Mouse (Mus musculus): ENCODE results near the gene Rgmb. TPM values are rescaled to one million over a fixed set of nuclear protein-coding genes. Genes with fewer than 3 reads are reported as not detected.

Gene Rgmb
- polyA plus RNA-seq, 1 experiment = 13.8 TPM

DNA sequence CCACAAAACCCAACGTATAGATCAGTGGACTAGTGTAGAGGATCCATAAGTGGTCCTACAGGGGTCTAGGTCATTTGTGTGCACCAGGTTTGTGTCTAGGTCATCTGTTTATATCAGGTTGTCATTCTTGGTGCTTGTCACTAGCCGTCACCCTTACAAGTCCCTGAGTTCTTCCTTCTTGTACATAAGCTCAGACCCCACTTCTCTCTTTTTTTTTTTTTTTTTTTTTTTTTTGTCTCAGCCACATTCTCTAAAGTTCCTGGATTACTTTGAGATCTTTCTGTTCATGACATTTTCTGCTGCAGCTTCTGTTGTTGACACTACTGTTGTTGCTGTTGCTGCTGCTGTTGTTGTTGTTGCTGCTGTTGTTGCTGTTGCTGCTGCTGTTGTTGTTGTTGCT lies 22.3 kb upstream of the Rgmb start:
- Histone ChIP-seq H3K36me3 (ENCODE audit: control insufficient read depth, insufficient read depth) (no peaks in the 10 kb centered on the region), H3ac (ENCODE audit: control insufficient read depth, insufficient read length) (no peak overlapping the region), H3K4me2 (ENCODE audit: low read depth) (peak overlapping the region; percentile 8), H3K79me2 (ENCODE audit: control insufficient read depth, insufficient read depth) (no peaks in the 10 kb centered on the region), H3K27me3 (ENCODE audit: control insufficient read depth, insufficient read depth, insufficient read length) (no peaks in the 10 kb centered on the region), H3K4me3 (no peak overlapping the region)
- TF ChIP-seq POLR2AphosphoS2 (IDR thresholded peaks at IDR 0.05; ENCODE audit: insufficient read length, low read depth) = no peak
- TF ChIP-seq MAX (IDR thresholded peaks at IDR 0.05; ENCODE audit: low read depth) = no peak
- no peak for TF ChIP-seq MYOG (IDR thresholded peaks at IDR 0.05; ENCODE audit: control insufficient read depth in 1 of 3, insufficient read depth in 1 of 3, insufficient read length in 2 of 3, low read depth in 2 of 3)
- no peak for TF ChIP-seq TCF12 (IDR thresholded peaks at IDR 0.05; ENCODE audit: insufficient read depth, poor library complexity, severe bottlenecking)
- no peak for TF ChIP-seq USF1 (IDR thresholded peaks at IDR 0.05; ENCODE audit: low read depth)
- TF ChIP-seq REST (IDR thresholded peaks at IDR 0.05; ENCODE audit: insufficient read depth, insufficient read length) = no peak
- TF ChIP-seq CEBPB (IDR thresholded peaks at IDR 0.05; ENCODE audit: insufficient read depth, poor library complexity, severe bottlenecking) = no peak
- TF ChIP-seq MYOD1 (IDR thresholded peaks at IDR 0.05; ENCODE audit: control insufficient read depth in 1 of 3, insufficient read length in 2 of 3, low read depth in 2 of 3) = no peak
- TF ChIP-seq SRF (IDR thresholded peaks at IDR 0.05; ENCODE audit: control insufficient read depth, insufficient read length, low read depth) = no peak
- no peak for TF ChIP-seq E2F4 (IDR thresholded peaks at IDR 0.05; ENCODE audit: insufficient read depth)
- TF ChIP-seq TCF3 (IDR thresholded peaks at IDR 0.05; ENCODE audit: insufficient read length, low read depth) = no peak
- no peak for TF ChIP-seq POLR2A (IDR thresholded peaks at IDR 0.05; ENCODE audit: insufficient read length, low read depth)

GRCm38 (mm10) chr17:15850544-15850943 lies 19.7 kb upstream of the Rgmb start:
- TF ChIP-seq TCF12 (IDR thresholded peaks at IDR 0.05; ENCODE audit: insufficient read depth, poor library complexity, severe bottlenecking) = no peak
- TF ChIP-seq E2F4 (IDR thresholded peaks at IDR 0.05; ENCODE audit: insufficient read depth) = no peak
- no peak for TF ChIP-seq MYOG (IDR thresholded peaks at IDR 0.05; ENCODE audit: control insufficient read depth in 1 of 3, insufficient read depth in 1 of 3, insufficient read length in 2 of 3, low read depth in 2 of 3)
- TF ChIP-seq USF1 (IDR thresholded peaks at IDR 0.05; ENCODE audit: low read depth) = no peak
- no peak for TF ChIP-seq CEBPB (IDR thresholded peaks at IDR 0.05; ENCODE audit: insufficient read depth, poor library complexity, severe bottlenecking)
- TF ChIP-seq MAX (IDR thresholded peaks at IDR 0.05; ENCODE audit: low read depth) = no peak
- no peak for TF ChIP-seq TCF3 (IDR thresholded peaks at IDR 0.05; ENCODE audit: insufficient read length, low read depth)
- peak in 1 of 3 experiments; percentile 53 for TF ChIP-seq MYOD1 (IDR thresholded peaks at IDR 0.05; ENCODE audit: control insufficient read depth in 1 of 3, insufficient read length in 2 of 3, low read depth in 2 of 3)
- peak overlapping the region; percentile 10 for H3K4me2 ChIP-seq (ENCODE audit: low read depth)
- no peak overlapping the region for H3K4me3 ChIP-seq
- H3K27me3 ChIP-seq (ENCODE audit: control insufficient read depth, insufficient read depth, insufficient read length) = no peaks in the 10 kb centered on the region
- no peaks in the 10 kb centered on the region for H3K79me2 ChIP-seq (ENCODE audit: control insufficient read depth, insufficient read depth)
- no peaks in the 10 kb centered on the region for H3K36me3 ChIP-seq (ENCODE audit: control insufficient read depth, insufficient read depth)
- H3ac ChIP-seq (ENCODE audit: control insufficient read depth, insufficient read length) = no peak overlapping the region

DNA sequence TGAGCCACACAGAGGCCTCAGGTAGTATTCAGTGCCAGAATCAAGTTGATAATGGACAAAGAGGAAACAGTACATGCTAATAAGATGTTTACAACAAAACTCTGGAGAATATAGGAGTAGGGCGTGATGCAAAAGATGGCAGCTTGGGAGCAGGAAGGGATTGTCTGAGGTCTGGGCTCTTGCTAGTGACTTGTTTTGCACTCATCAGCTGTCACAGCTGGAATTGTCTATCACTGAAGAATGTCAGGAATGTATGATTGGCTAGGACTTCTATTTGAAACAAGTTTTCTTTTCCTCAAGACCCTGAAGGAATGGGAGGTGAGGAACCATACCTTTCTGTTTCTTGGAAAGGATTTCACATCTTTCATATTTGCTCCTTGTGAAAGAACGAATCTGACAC lies 10.6 kb upstream of the Rgmb start:
- Histone ChIP-seq H3K36me3 (ENCODE audit: control insufficient read depth, insufficient read depth) (no peaks in the 10 kb centered on the region), H3K27me3 (ENCODE audit: control insufficient read depth, insufficient read depth, insufficient read length) (no peaks in the 10 kb centered on the region), H3K4me2 (ENCODE audit: low read depth) (no peak overlapping the region), H3K4me3 (no peak overlapping the region), H3K79me2 (ENCODE audit: control insufficient read depth, insufficient read depth) (no peaks in the 10 kb centered on the region), H3ac (ENCODE audit: control insufficient read depth, insufficient read length) (no peak overlapping the region)
- TF ChIP-seq MYOG (IDR thresholded peaks at IDR 0.05; ENCODE audit: control insufficient read depth in 1 of 3, insufficient read depth in 1 of 3, insufficient read length in 2 of 3, low read depth in 2 of 3) = peak in 1 of 3 experiments; percentile 14
- peak in 2 of 3 experiments; percentile 63 to 80 for TF ChIP-seq MYOD1 (IDR thresholded peaks at IDR 0.05; ENCODE audit: control insufficient read depth in 1 of 3, insufficient read length in 2 of 3, low read depth in 2 of 3)
- no peak for TF ChIP-seq REST (IDR thresholded peaks at IDR 0.05; ENCODE audit: insufficient read depth, insufficient read length)
- no peak for TF ChIP-seq SRF (IDR thresholded peaks at IDR 0.05; ENCODE audit: control insufficient read depth, insufficient read length, low read depth)

GRCm38 (mm10) chr17:15832398-15832797 lies 1.6 kb upstream of the Rgmb start:
- no peaks in the 10 kb centered on the region for H3K36me3 ChIP-seq (ENCODE audit: control insufficient read depth, insufficient read depth)
- no peaks in the 10 kb centered on the region for H3K27me3 ChIP-seq (ENCODE audit: control insufficient read depth, insufficient read depth, insufficient read length)
- H3K4me2 ChIP-seq (ENCODE audit: low read depth) = no peak overlapping the region
- no peak overlapping the region for H3ac ChIP-seq (ENCODE audit: control insufficient read depth, insufficient read length)
- H3K4me3 ChIP-seq = no peak overlapping the region
- no peaks in the 10 kb centered on the region for H3K79me2 ChIP-seq (ENCODE audit: control insufficient read depth, insufficient read depth)
- no peak for TF ChIP-seq E2F4 (IDR thresholded peaks at IDR 0.05; ENCODE audit: insufficient read depth)
- TF ChIP-seq CEBPB (IDR thresholded peaks at IDR 0.05; ENCODE audit: insufficient read depth, poor library complexity, severe bottlenecking) = no peak
- no peak for TF ChIP-seq TCF12 (IDR thresholded peaks at IDR 0.05; ENCODE audit: insufficient read depth, poor library complexity, severe bottlenecking)
- TF ChIP-seq USF1 (IDR thresholded peaks at IDR 0.05; ENCODE audit: low read depth) = no peak
- TF ChIP-seq SRF (IDR thresholded peaks at IDR 0.05; ENCODE audit: control insufficient read depth, insufficient read length, low read depth) = no peak
- no peak for TF ChIP-seq MYOG (IDR thresholded peaks at IDR 0.05; ENCODE audit: control insufficient read depth in 1 of 3, insufficient read depth in 1 of 3, insufficient read length in 2 of 3, low read depth in 2 of 3)
- TF ChIP-seq MYOD1 (IDR thresholded peaks at IDR 0.05; ENCODE audit: control insufficient read depth in 1 of 3, insufficient read length in 2 of 3, low read depth in 2 of 3) = no peak

DNA sequence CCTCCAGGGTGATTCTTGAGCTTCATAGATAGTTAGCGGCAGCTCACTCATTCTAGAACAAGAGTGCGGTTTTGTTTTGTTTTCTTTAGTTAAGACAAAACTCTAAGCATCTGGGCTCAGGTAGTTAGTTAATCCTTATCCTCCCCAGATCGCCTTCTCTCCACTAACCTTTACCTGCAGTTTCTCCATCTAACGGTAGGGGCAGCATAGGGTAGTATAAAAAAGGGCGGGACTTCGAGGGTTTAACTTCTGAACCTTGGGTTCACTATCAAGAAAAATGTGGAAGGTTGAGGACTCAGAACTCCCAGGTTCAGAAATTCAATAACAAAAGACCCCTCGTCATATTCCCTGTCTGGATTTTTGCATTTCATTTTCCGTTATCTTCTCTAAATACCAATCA lies 971 bp upstream of the Rgmb start:
- TF ChIP-seq TCF3 (IDR thresholded peaks at IDR 0.05; ENCODE audit: insufficient read length, low read depth) (no peak), POLR2AphosphoS2 (IDR thresholded peaks at IDR 0.05; ENCODE audit: insufficient read length, low read depth) (no peak), USF1 (IDR thresholded peaks at IDR 0.05; ENCODE audit: low read depth) (no peak), MAX (IDR thresholded peaks at IDR 0.05; ENCODE audit: low read depth) (no peak), SRF (IDR thresholded peaks at IDR 0.05; ENCODE audit: control insufficient read depth, insufficient read length, low read depth) (no peak)
- H3K4me2 ChIP-seq (ENCODE audit: low read depth) = no peak overlapping the region
- H3ac ChIP-seq (ENCODE audit: control insufficient read depth, insufficient read length) = no peak overlapping the region
- H3K4me3 ChIP-seq = peak overlapping the region; percentile 36
- no peaks in the 10 kb centered on the region for H3K27me3 ChIP-seq (ENCODE audit: control insufficient read depth, insufficient read depth, insufficient read length)
- H3K79me2 ChIP-seq (ENCODE audit: control insufficient read depth, insufficient read depth) = no peaks in the 10 kb centered on the region
- H3K36me3 ChIP-seq (ENCODE audit: control insufficient read depth, insufficient read depth) = no peaks in the 10 kb centered on the region
